Mouse (Mus musculus) kidney, adult 2 months (tissue): ENCODE results near the gene Slc2a3.

Experiments used
- CTCF ChIP-seq: fragments of 200-500 bp; conservative IDR thresholded peaks from 2 replicates; pipeline ENCODE4 v1.5.1; 2011; ENCODE audit warnings: low read depth, mild to moderate bottlenecking, control low read depth, low read length, moderate library complexity, mixed read lengths; ENCODE audit not compliant: insufficient read depth, insufficient read length
- POLR2A ChIP-seq: fragments of 200-500 bp; IDR thresholded peaks from one replicate; pipeline ENCODE4 v1.6.1; 2011; ENCODE audit warnings: low read depth, low read length, control low read depth

DNA sequence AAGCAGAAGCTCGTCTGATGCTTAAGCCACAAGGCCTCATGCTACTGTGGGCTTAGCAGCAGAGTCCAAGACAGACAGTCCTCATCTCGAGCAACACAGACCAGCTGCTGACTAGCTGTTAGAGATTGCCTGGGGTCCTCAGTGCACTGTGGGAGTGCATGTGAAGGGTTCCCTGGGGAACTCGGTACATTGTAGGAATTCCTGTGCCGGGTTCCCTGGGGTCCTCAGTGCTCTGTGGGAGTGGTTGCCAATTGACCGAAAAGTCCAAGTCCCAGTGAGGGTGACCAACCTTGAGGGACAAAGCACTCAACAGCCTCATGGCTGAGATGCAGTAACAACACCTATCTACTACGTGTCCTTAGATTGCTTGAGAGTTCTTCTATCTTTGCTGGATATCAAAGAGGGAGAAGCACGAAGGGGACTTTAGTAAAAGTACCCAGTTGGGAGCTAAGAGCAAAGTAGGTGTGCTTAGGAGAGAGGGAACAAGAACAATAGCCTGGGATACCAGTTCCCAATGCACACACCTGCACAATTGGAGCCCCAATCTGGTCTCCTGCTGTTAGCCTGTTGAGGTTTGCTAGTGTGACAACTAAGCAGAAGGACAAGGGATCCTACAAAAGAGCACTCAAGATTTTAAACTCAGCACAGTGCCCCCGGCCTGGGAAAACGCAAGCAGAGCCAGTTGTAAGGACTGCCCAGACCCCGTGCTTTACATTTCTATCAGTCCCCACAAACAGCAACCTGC is 56.8 kb downstream of the Slc2a3 start:
- TF ChIP-seq CTCF (no peak), POLR2A (no peak)
